Mouse (Mus musculus): Measurements from ENCODE around the gene Med8.

The Med8 gene

DNA sequence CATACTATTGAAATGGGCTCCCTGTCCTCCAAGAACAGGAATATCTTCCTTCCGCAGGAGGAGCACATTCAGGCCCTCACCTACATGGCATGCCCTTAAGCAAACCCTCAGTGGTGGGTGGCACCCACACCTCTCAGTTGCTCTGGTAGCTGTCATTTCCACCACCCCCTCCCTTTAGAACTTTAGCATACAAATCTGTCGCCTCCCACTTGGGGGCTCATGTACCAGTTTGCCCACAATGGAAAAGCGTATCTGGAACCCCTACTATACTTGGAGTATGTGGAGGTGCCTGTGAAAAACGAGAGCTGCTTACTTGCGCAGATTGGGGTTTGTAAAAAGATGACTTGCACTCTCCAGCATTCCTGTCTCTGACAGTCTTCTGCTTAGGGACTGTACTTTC, 7.2 kb downstream of the Med8 start:
- DNase-seq = no peak

DNA sequence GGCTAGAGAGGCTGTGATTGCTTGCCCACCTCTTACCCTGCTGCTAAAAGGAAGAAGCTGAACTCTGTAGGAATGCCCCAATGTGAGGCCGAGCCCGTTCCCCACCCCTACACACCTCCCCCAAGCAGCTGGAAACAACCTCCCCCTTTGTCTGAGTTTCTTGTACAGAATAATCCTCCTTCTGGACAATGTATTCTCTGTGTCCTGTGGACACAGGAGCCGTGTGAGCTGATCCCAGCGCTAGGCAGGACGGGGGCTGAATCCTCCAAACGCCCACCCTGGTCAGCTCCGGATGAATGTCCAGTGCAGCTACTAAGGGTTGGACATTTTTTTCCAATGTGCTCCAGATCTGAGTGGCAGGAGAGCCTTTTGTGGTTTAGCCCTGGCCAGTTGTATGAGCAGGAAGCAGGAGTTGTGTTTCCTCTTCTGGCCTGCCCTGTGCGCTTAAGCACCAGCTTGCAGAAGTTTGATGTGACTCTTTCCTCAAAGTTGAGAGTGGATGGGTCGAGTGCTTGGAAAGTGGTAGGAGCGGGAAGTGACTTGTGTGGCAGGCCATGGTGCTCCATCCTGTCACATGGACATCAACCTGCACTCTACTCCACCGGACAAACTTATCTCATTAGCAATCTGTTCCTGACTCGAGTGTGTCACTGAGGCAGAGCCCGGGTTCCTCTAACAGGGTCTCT, 8.1 kb downstream of the Med8 start:
- no peak for DNase-seq

DNA sequence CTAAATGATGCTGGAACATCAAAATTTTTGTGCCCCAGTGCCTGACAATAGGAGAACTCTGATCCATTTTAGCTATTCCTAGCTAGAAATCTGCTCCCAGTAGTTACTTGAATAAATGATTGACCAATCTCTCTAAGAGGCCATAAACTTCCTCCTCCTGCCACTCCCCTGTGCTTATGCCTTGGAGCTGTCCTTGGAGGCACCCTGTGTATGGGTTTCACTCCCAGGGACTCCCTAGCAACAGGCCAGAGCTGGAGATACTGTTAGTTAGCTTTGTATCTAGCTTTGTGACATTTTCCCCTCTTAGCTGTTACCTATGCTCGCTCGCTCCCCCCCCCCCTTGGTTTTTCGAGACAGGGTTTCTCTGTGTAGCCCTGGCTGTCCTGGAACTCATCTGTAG, 12.2 kb downstream of the Med8 start:
- no peak for DNase-seq

DNA sequence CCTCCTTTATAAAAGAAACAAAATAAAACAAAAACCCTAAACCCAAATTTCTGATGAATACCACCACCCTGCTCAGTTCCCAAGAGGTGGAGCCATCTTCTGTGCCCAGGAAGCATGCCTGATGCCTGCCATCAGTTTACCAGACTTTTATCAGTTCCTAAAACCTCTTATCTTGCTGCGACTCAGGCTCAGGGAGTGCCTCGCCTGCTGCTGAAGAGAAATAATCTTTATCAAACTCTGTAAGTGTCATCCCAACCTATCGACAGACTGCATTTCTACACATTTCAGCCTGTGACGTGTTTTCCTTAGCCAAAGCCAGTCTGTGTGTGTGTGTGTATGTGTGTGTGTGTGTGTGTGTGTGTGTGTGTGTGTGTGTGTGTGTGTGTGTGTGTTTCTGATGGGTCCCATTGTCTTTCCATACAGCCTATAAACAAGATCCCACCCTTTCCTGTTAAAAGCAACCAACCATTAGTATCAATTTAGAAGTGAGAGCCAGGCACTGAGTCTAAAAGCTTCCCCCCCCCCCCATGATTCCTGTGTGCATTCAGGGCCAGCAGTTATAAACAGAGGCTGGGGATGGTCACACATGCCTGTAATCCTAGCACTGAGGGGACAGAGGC, 15.5 kb downstream of the Med8 start:
- DNase-seq = no peak

DNA sequence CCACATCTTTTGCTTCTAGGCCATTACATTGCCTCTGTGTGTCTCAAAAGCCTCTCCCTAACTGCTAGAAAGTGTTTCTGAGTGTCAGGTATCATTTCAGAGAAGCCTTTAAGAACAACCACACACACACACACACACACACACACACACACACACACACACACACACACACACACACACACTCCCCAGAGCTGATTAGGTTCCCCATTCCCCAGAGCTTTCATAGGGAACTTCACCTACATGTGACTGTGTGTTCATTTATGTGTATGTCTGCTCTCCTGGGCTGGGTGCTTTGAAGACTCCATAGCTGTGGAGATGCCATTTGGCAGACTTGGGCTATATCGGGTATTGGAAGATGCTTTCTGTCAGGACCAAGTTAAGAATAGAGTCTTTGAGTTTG, 16.2 kb downstream of the Med8 start:
- DNase-seq = no peak

DNA sequence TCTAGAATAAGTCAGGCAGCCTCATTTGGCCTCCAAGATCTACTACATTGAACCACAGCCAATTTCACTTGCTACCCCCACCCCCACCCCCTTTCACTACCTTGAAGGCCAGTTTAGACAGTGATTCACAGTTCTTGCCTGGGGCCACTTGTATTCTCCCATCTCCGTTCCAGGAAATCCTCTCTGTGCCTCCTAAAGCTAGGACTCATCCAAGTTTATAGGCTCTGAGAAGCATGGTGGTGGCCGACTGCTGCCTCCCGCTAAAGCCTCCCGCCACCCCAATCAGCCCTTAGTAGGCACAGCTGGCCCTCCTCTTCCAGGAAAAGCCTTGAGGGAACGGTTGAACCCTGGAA, 18.3 kb downstream of the Med8 start:
- no peak for DNase-seq

DNA sequence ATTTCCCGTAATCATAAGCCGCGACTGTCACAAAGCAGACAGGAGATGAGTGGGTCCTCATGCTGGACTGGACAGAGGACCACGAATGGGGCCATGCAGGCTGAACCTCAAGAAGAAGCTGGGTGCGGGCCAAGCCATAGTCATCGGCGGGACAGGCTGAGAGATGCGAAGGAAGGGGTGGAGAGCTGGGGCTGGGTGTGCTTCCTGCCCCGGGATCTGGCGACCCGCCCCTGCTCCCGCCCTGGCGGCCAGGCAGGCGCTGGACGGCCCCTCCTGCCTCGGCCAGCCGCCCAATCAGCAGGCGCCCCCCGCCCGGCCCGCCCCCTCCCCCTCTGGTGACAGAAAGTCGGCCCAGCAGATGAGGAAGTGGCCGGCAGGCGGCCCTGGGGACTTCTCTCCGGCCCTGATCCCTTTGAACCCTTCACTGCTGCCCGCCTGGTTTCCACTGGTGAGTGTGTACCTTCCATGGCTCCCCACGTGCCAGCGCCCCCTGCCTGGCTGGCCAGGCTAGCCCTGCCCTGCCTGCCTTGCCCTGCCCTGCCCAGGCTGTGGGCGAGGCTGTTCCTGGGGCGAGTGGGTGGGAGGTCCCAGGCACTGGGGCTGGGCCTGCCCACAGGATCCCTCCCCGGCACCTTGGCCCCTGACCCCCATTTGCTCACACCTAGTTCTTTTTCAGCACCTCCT, 18.8 kb downstream of the Med8 start, which contains the start of gene Elovl1:
Elovl1 (plus strand) TSS at position 326 of the 684 bp plus-strand sequence.
- DNase-seq = peak; percentile 73

DNA sequence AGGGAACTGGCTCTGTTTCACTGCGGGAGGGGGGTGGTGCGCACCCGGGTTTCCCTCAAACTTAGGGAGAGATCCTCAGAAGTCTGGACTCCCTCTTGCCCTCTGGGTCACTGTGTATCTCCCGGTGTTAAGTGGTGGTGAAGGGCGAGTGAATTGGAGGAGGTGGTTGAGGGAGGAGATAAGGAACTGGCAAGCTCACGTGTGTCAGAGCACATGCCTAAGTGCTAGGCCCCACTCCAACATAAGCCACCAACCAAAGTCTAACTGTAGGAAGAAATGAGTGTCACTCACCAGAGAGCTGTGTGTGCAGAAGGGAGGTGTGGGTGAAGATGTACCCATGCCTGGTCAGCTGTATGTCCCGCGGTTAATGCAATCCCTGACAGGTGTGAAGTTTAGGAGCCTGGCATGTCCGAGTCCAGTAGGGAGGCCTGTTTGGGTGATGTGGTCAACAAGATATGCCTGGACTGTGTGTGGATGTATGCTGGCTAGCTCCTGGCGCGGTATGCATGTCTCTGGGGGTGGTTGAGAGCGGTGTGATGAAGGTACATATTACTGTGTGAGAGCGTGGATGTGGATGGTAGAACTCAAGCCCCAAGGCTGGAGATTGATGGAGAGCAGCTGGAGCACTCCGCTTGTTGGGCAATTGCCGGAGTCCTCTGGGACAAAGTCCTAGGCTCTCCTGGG, 19.5 kb downstream of the Med8 start:
- DNase-seq = no peak

DNA sequence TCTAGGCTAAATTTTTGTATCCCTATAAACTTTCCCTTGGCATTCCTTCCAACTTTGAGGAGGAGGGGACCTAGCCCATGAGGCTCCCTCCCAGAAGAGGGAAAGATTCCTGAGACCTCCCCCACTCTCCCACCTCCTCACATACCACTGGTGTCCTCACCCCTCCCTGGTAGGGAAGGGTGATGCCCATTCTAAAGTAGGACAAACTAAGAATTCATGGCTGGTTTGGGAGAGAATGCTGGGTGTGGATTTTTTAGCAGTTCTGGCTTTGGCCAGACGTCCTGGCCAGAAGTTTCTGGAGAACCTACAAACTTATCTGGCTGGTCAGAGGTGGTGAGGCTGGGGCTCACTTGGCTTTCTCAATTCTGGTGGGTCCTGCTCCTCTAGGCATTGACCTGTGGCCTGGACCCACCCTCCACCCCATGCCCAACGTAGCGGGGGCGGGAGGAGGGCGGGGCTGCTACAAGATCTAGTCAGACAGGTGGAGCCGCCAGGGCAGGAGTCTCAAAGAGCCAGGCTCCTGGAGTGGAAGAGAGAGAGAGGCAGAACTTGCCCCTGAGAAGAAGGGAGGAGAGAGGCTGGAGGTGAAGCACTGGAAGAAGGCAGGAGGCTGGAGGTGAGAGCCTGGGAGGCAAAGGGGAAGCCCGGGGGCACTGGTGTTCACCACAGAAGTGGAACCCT, 20.2 kb downstream of the Med8 start:
- DNase-seq = peak; percentile 28

DNA sequence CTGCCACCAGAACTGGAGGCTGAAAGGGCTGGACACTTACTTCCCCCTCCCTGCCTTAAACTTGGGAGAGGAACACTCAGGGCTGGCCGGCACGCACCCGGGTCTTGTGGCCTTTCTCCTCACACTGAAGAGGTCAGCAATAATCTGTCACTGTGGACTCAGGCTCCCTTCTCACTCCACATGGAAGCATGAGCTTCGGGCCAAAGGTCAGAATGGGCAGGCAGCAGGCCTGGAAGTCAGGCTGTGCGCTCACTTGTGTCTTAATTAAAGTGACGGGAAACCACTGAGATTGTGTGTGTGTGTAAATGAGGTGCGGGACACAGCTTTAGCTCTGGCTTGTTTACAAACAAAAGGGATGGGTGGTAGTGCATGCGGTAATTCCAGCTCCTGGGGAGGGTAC, 23.2 kb downstream of the Med8 start:
- no peak for DNase-seq

DNA sequence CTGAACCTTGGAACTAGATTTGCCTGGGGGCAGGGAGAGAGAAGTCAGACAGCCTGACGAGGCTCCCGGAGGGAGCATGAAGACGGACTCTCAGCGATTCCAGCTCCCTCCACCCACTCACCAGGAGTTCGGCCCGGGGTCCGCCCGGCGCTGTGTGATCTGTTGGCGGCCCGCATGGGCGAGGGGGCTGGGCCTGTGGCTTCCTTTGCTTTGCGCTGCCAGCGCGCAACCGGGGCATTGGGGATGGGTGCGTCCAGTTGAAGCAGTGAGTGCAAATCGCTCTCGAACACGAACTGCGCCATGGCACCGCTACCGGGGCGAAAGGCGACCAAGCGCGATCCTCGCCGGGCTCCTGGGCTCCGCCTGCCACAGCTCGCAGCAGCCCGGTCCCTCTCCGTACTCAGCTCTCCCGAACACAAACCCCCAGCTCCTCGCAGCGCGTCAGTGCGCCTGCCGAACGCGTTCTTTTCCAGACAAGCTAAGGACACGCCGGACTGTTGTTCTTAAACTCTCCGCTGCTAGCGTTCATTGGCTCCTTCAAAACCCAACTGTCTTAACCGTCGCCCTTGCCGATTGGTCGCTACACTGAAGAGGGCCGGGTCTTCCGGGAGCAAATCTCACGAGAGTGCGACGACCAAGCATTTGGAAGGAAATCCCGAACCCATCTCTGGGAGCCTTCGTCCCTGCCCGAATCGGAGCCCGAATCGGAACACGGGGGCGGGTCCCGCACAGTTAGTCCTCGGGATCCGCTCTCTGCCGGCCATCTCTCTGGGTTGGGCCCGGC, 27.9 kb downstream of the Med8 start, which contains the start of gene Cdc20:
Cdc20 (minus strand) TSS at position 533 of the 784 bp plus-strand sequence.
- peak; percentile 86 for DNase-seq

DNA sequence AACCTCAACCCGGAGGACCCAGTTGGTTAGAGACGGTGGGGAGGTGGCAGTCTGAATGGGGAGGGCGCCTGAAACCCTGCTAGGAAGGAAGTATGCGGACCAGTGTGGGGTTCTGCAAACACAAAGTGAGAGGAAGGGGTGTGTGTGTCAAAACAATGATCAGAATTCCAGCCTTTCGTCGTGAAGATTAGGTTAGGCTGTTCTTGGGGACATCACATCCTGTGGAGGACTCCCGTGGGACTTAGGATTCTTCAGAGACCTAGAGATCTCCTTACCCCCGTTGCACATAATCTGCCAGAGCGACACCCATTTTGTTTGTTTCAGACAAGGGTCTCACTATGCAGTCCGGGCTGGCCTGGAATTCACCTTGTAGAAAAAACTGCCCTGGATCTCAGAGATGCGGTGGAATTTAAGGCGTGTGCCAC, 28.7 kb downstream of the Med8 start:
- DNase-seq = peak; percentile 67

DNA sequence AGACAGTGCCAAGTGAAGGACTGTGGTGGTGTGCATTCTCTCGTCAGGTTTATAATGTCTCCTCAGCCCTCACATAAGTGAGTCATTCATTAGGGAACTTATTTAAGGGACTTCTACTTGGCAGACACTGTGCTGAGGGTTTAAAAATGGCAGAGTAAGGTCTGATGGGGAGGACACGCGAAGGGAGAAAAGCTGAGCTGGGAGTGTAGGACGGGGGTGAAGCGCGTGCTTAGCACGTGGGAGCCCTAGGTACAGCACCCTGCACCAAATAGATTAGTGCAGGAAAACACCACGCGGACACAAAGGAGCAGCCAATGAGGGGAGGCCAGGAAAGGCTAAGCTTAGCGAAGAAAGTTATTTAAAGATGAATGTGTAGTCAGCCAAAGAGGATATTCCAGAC, 36.0 kb downstream of the Med8 start:
- no peak for DNase-seq

DNA sequence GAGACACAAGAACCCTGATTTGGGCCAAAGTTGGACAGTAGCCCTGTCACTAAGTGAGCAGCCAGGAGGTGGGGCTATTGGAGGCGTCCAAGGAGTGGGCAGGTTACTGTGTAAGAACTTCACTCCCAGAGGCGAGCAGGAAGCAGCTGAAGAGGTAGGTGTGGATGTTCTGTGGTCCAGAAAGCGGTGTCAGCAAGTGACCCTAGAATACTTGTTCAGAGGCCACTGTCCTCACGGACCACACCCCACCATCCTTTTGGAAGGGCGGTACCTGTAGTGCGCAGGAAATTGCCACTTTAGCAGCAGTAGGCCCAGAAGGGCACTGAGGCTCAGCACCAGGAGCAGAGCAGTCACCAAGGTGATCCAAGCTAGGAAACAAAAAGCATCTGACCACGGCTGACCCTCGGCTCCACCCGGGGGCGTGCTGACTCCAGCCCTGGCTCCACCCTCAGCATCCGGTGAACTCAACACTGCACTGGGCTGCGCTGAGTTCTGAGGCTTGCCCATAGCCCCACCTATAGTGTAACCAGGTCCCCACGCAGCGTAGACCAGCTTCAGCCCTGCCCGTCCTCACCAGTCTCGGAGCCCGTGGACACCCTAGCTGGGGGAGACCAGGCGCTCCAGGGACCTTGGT, 36.8 kb downstream of the Med8 start:
- DNase-seq = no peak

DNA sequence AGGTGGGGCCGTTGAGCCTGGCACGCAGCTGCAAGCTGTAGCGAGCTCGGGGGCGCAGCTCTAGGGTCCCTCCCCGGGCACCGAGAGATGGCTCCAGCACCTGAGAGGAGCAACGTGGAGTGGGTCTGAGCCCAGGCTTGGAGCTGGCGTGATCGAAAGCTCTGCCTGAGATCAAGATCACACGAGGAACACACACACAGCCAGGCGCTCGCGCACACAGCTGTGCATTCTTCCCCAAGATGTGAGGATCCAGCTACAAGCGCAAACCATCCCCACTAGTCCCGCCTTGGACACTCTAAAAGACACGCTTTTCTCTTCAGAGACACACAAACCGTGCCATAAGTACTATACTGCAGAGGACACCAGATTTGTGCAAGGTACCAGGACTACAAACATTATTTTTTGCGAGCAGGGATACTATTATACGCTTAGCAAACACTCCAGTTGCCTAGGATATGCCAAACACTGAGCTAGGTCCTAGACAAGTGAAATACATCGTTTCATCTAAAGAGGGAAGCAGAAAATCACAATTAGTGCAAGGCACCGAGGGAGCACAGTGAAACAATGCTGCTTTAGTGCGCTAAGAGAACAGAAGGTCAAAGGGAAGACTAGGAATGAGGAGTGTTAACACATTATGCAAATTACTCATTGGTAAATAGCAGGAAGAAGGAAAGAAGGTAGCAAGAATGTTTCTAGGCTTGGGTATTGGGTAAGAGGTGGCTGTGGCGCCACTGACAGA, 37.4 kb downstream of the Med8 start:
- DNase-seq = no peak

DNA sequence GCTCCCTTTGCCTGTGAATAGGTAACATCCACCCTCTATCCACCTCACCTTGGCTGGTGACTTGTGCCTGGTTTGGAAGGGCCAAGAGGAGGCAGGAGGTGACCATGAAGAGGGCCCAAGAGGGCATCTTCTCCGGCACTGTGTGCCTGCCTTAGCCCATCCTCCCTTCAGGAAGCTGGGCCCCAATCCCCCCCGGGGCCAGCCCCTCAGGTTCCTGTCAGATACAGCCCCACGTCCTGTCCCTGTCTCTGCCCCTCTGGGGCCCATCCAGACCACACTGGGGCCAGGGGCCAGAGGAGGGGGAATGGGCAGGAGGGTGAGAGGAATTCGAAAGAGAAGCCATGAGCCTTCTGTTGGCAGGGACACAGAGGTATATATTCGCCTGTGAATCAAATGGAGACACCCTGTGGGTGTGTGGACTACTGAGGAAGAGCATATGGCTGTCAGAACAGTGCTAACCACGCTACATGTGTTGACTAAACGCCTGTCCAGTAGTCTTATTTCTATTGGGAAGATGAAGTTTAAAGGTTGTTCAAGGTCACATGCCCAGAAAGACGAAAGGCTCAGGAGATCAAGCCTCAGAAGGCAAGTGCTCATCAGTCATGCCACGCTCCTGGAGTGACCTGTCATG, 48.3 kb downstream of the Med8 start, which contains the start of gene Mpl:
Mpl (minus strand) TSS at position 169 of the 631 bp plus-strand sequence.
- no peak for DNase-seq

DNA sequence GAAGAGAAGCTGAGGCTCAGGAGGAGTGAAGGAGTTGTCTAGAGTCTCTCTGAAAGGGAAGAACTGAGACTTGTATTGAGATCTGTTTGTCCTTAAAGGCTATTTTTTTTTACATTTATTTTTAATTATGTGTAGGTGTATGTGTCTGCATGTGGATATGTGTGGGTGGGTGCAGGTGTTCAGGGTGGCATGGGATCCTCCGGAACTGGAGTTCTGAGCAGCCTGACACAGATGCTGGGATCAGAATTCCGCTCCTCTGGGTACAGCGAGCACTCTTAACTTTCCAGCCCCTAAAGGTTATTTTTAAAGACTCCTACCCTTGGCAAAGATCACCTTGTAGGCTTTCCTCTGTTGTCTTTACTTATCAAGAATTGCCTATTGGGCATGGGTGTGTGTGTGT, 55.8 kb downstream of the Med8 start:
- DNase-seq = no peak
